1 mouse cellular context compared by ENCODE assay signal in genomic region chr2:128902843-128903242, GRCm38 (mm10).
TF ChIP-seq lines count a peak whose summit lies in the region.

No protein-coding gene starts in this region.

TF ChIP-seq in CH12.LX, 34 proteins besides CTCF, POLR2A, EP300 and RAD21 (continued from another document):
- TF ChIP-seq IRF4 (IDR thresholded peaks at IDR 0.05; ENCODE audit: low read depth, low read length): 0 out of 2 replicates have a peak, but pooled peaks have one; percentile 14
TF ChIP-seq in CH12.LX: peak in this region for 3.
